Mouse (Mus musculus) gonadal fat pad, adult 2 months (tissue): ENCODE measurements around the gene Dync2li1. TPM values are rescaled to one million over a fixed set of nuclear protein-coding genes. Genes with fewer than 3 reads are reported as not detected.

Source experiments
- DNase-seq: peaks from one replicate; pipeline ENCODE4 v3.0.0-alpha.2; 2012; ENCODE audit warnings: low read depth
- polyA plus RNA-seq: library from polyadenylated mRNA; depleted of rRNA; stranded (reverse); fragments of >200 nt; gene quantifications from 2 replicates; pipeline ENCODE4 v1.2.3, GENCODE M21; 2012

Gene Dync2li1
- polyA plus RNA-seq, 1 experiment = 4.9 TPM

GRCm38 (mm10) chr17:84645119-84645518 is 18.8 kb downstream of the Dync2li1 start:
- no peak for DNase-seq

- no peak for DNase-seq
Measured at GRCm38 (mm10) chr17:84645894-84646293, 19.6 kb downstream of the Dync2li1 start.

- DNase-seq = no peak
Measured at GRCm38 (mm10) chr17:84646477-84646876, 20.2 kb downstream of the Dync2li1 start.

GRCm38 (mm10) chr17:84647630-84648029 is 21.3 kb downstream of the Dync2li1 start:
- DNase-seq = no peak

- no peak for DNase-seq
Measured at GRCm38 (mm10) chr17:84650302-84651017, 24.2 kb downstream of the Dync2li1 start.

- no peak for DNase-seq
Measured at GRCm38 (mm10) chr17:84653544-84653943, 27.2 kb downstream of the Dync2li1 start.

- no peak for DNase-seq
Measured at GRCm38 (mm10) chr17:84656205-84656604, 29.9 kb downstream of the Dync2li1 start.

- DNase-seq = no peak
Measured at GRCm38 (mm10) chr17:84656653-84657421, 30.5 kb downstream of the Dync2li1 start.

- no peak for DNase-seq
Measured at GRCm38 (mm10) chr17:84657422-84657732, 31.1 kb downstream of the Dync2li1 start.

- DNase-seq = no peak
Measured at GRCm38 (mm10) chr17:84657782-84658181, 31.5 kb downstream of the Dync2li1 start.

GRCm38 (mm10) chr17:84658195-84658594 is 31.9 kb downstream of the Dync2li1 start:
- no peak for DNase-seq

- no peak for DNase-seq
Measured at GRCm38 (mm10) chr17:84658951-84659350, 32.7 kb downstream of the Dync2li1 start.

GRCm38 (mm10) chr17:84665053-84665452 is 38.8 kb downstream of the Dync2li1 start:
- no peak for DNase-seq

GRCm38 (mm10) chr17:84665691-84666090 is 39.4 kb downstream of the Dync2li1 start:
- no peak for DNase-seq

GRCm38 (mm10) chr17:84667848-84668247 is 41.6 kb downstream of the Dync2li1 start:
- DNase-seq = no peak

- DNase-seq = no peak
Measured at GRCm38 (mm10) chr17:84672376-84673369, 46.4 kb downstream of the Dync2li1 start.

GRCm38 (mm10) chr17:84674048-84674447 is 47.8 kb downstream of the Dync2li1 start:
- no peak for DNase-seq

GRCm38 (mm10) chr17:84675204-84675603 is 48.9 kb downstream of the Dync2li1 start:
- DNase-seq = no peak

- no peak for DNase-seq
Measured at GRCm38 (mm10) chr17:84675951-84676366, 49.7 kb downstream of the Dync2li1 start, which contains the start of gene Abcg8. TSS of gene Abcg8 (plus strand) at chr17:84676302.

GRCm38 (mm10) chr17:84677595-84677994 is 51.3 kb downstream of the Dync2li1 start:
- no peak for DNase-seq

- no peak for DNase-seq
Measured at GRCm38 (mm10) chr17:84681670-84682069, 55.4 kb downstream of the Dync2li1 start.
